Mouse (Mus musculus): ENCODE results near the gene Cfap70. TPM values are rescaled to one million over a fixed set of nuclear protein-coding genes. Genes with fewer than 3 reads are reported as not detected.

Cfap70 gene
- polyA plus RNA-seq, 1 experiment from 2014 or later, result 0.41 TPM

GRCm38 (mm10) chr14:20460216-20460615, 8.2 kb upstream of the Cfap70 start:
- ATAC-seq (ENCODE audit: low FRiP score, low read depth), result no peak
- Histone ChIP-seq H3K4me3 (no peak overlapping the region), H3K9ac (no peak overlapping the region), H3K9me3 (no peaks in the 10 kb centered on the region), H3K4me1 (no peaks in the 10 kb centered on the region), H3K36me3 (no peaks in the 10 kb centered on the region), H3K27me3 (replicated peaks) (no peaks in the 10 kb centered on the region), H3K4me2 (replicated peaks) (no peak overlapping the region), H3K27ac (no peak overlapping the region)
- 82% methylated on average over 14 of the region's 14 CpGs for WGBS

DNA sequence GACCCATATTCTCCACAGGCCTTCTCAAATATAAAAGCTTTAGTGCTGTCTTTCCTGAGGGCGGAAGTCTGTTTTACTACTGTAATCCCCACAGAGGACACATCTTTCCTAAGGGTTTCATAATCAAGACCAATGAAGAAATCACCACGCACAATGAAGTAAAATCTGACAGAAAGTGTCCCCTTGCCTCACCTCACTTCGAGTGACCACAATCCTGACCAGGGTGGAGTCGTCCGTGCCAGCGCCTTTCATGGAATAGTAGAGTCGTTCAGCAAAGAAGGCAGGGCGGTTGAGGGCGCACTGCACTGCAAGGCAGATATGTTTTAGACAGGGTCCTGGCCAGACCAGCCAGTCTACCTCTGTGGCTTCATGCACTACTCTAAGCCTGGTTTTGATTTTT, 6.4 kb upstream of the Cfap70 start:
- H3K4me2 ChIP-seq (replicated peaks), result no peak overlapping the region
- no peaks in the 10 kb centered on the region for H3K9me3 ChIP-seq
- H3K27ac ChIP-seq, result no peak overlapping the region
- no peak overlapping the region for H3K4me3 ChIP-seq
- ATAC-seq (ENCODE audit: low FRiP score, low read depth), result no peak
- H3K36me3 ChIP-seq, result no peaks in the 10 kb centered on the region
- H3K27me3 ChIP-seq (replicated peaks), result no peaks in the 10 kb centered on the region
- WGBS, result 95% methylated on average over 9 of the region's 9 CpGs
- no peaks in the 10 kb centered on the region for H3K4me1 ChIP-seq
- H3K9ac ChIP-seq, result no peak overlapping the region

- ATAC-seq (ENCODE audit: low FRiP score, low read depth), result no peak
- Histone ChIP-seq H3K4me2 (replicated peaks) (no peak overlapping the region), H3K27ac (no peak overlapping the region), H3K9ac (no peak overlapping the region), H3K27me3 (replicated peaks) (no peaks in the 10 kb centered on the region), H3K36me3 (no peaks in the 10 kb centered on the region), H3K4me1 (no peaks in the 10 kb centered on the region), H3K4me3 (no peak overlapping the region), H3K9me3 (no peaks in the 10 kb centered on the region)
- 93% methylated on average over 5 of the region's 5 CpGs for WGBS
Observed at GRCm38 (mm10) chr14:20452929-20453328, 903 bp upstream of the Cfap70 start.

- Histone ChIP-seq H3K36me3 (no peaks in the 10 kb centered on the region), H3K27me3 (replicated peaks) (no peaks in the 10 kb centered on the region), H3K4me1 (no peaks in the 10 kb centered on the region), H3K9me3 (no peaks in the 10 kb centered on the region), H3K9ac (no peak overlapping the region), H3K27ac (no peak overlapping the region), H3K4me2 (replicated peaks) (peak overlapping the region; percentile 62), H3K4me3 (peak overlapping the region; percentile 27)
- no peak for ATAC-seq (ENCODE audit: low FRiP score, low read depth)
- 23% methylated on average over 2 of the region's 2 CpGs for WGBS
Observed at GRCm38 (mm10) chr14:20451302-20451701, 724 bp downstream of the Cfap70 start.

DNA sequence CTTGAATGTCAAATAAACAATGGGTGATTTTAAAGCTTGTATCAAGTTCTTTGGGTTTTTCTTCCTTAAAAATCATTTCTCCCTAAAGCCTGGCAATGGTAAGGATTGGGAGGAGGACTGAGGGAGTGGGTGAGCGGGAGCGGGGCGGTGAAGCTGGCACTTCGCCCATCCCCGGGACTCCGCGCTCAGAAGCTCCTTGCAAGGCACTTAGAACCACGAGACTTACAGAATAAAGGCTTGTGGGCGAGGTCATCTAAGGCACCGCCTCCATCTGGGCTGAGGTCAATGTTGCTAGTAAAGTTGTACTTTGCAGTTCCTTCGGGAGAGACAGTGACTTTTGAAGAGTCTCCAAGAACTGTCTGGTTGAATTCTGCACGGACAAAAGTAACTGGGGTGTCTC, 4.8 kb downstream of the Cfap70 start:
- no peak for ATAC-seq (ENCODE audit: low FRiP score, low read depth)
- WGBS, result 65% methylated on average over 12 of the region's 12 CpGs

GRCm38 (mm10) chr14:20442252-20442651, 9.8 kb downstream of the Cfap70 start:
- no peaks in the 10 kb centered on the region for H3K27me3 ChIP-seq (replicated peaks)
- no peak overlapping the region for H3K4me3 ChIP-seq
- H3K27ac ChIP-seq, result no peak overlapping the region
- no peaks in the 10 kb centered on the region for H3K36me3 ChIP-seq
- no peaks in the 10 kb centered on the region for H3K9me3 ChIP-seq
- no peak overlapping the region for H3K4me2 ChIP-seq (replicated peaks)
- 84% methylated on average over 17 of the region's 17 CpGs for WGBS
- no peak overlapping the region for H3K9ac ChIP-seq
- ATAC-seq (ENCODE audit: low FRiP score, low read depth), result no peak
- no peaks in the 10 kb centered on the region for H3K4me1 ChIP-seq

More for the DNA sequence above, 4.8 kb downstream of the Cfap70 start:
- Histone ChIP-seq H3K9me3 (no peaks in the 10 kb centered on the region), H3K4me1 (no peaks in the 10 kb centered on the region), H3K9ac (no peak overlapping the region), H3K27ac (no peak overlapping the region), H3K36me3 (no peaks in the 10 kb centered on the region), H3K27me3 (replicated peaks) (no peaks in the 10 kb centered on the region), H3K4me2 (replicated peaks) (no peak overlapping the region), H3K4me3 (no peak overlapping the region)

DNA sequence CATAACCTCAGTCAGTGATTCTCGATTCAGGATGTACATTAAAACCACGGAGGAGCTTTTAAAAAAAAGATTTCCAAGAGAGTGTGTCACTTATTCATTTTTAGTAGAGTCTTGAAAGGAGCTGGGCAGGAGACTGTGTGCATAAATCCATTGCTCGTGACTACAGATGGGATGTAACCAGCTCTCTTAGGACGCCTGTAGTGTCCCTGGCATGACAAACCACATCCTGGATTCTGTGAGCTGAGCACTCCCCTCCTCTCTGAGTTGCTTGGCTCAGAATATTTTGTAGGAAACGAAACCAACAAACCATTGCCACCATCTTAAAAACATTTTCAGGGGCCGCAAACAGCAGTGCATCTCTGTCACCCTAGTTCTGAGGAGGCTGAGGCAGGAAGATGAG, 15.1 kb downstream of the Cfap70 start:
- ATAC-seq (ENCODE audit: low FRiP score, low read depth), result no peak
- Histone ChIP-seq H3K9me3 (no peaks in the 10 kb centered on the region), H3K4me2 (replicated peaks) (no peak overlapping the region), H3K4me3 (no peak overlapping the region), H3K4me1 (no peaks in the 10 kb centered on the region), H3K27ac (no peak overlapping the region), H3K9ac (no peak overlapping the region), H3K36me3 (no peaks in the 10 kb centered on the region), H3K27me3 (replicated peaks) (no peaks in the 10 kb centered on the region)
- WGBS, result 76% methylated on average over 6 of the region's 6 CpGs

DNA sequence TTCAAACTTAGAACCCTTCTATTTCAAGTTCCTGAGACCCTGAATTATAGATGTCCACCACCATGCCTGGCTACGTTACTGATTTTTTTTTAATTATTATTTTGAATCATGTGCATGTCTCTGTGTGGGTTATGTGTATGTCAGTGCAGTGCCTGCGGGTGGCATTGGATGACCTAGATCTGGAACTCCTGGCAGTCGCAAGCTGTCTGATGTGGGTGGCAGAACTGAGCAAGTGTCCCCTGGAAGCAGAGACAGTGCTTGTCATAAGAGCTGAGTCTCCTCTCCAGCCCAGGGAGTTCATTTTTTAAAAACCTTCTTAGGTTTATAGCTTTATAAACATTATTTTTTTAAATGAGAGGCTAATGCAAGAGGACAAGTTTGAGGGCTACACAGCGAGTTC, 19.6 kb downstream of the Cfap70 start:
- Histone ChIP-seq H3K4me1 (no peaks in the 10 kb centered on the region), H3K4me3 (no peak overlapping the region)

GRCm38 (mm10) chr14:20431726-20432125, 20.3 kb downstream of the Cfap70 start:
- ATAC-seq (ENCODE audit: low FRiP score, low read depth), result no peak
- 86% methylated on average over 6 of the region's 6 CpGs for WGBS
- Histone ChIP-seq H3K36me3 (no peaks in the 10 kb centered on the region), H3K27me3 (replicated peaks) (no peaks in the 10 kb centered on the region), H3K4me3 (no peak overlapping the region), H3K9me3 (no peaks in the 10 kb centered on the region), H3K9ac (no peak overlapping the region), H3K27ac (no peak overlapping the region), H3K4me2 (replicated peaks) (no peak overlapping the region), H3K4me1 (no peaks in the 10 kb centered on the region)

More for the DNA sequence above, 19.6 kb downstream of the Cfap70 start:
- no peak for ATAC-seq (ENCODE audit: low FRiP score, low read depth)
- Histone ChIP-seq H3K36me3 (no peaks in the 10 kb centered on the region), H3K4me2 (replicated peaks) (no peak overlapping the region), H3K27ac (no peak overlapping the region), H3K9ac (no peak overlapping the region), H3K27me3 (replicated peaks) (no peaks in the 10 kb centered on the region), H3K9me3 (no peaks in the 10 kb centered on the region)
- WGBS, result 92% methylated on average over 4 of the region's 4 CpGs

DNA sequence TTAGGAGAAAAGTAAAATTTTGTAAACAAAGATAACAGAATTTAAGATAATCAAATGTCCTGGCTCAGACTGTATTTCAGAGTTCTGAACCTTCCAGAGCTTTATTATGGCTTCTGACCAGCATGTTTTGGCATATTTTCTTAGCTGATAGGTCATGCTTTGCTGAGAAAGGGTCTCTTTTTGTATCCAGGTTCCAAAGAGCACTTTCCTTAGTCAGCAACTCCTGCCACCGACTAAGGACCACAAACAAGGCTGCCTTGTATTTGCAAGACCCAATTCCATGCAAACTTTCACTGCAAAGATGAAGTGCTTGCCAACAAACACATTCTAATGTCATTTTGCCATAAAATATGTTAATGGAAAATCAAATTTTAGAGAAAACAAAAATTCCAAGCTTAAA, 22.2 kb downstream of the Cfap70 start:
- 63% methylated on average over 1 of the region's 1 CpGs for WGBS
- H3K4me2 ChIP-seq (replicated peaks), result no peak overlapping the region
- H3K4me3 ChIP-seq, result no peak overlapping the region
- no peak overlapping the region for H3K27ac ChIP-seq
- H3K9ac ChIP-seq, result no peak overlapping the region
- no peaks in the 10 kb centered on the region for H3K27me3 ChIP-seq (replicated peaks)
- H3K9me3 ChIP-seq, result no peaks in the 10 kb centered on the region
- no peak for ATAC-seq (ENCODE audit: low FRiP score, low read depth)
- H3K36me3 ChIP-seq, result no peaks in the 10 kb centered on the region
- H3K4me1 ChIP-seq, result no peaks in the 10 kb centered on the region

DNA sequence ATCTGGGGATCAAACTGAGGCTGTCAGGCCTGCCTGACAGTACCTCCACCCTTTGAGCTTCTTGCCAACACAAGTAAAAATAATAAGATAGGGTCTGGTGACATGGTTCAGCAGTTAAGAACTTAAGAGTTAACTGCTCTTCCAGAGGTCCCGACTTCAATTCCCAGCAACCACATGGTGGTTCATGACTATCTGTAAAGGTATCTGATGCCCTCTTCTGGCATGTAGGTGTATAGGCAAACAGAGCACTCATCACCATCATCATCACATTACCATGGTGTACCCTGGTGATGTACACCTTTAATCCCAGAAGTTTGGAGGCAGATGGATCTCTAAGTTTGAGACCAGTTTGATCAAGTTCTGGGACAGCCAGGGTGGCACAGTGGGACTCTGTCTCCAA, 23.4 kb downstream of the Cfap70 start:
- H3K36me3 ChIP-seq, result no peaks in the 10 kb centered on the region
- no peak overlapping the region for H3K9ac ChIP-seq
- no peaks in the 10 kb centered on the region for H3K4me1 ChIP-seq
- no peaks in the 10 kb centered on the region for H3K27me3 ChIP-seq (replicated peaks)
- H3K4me2 ChIP-seq (replicated peaks), result no peak overlapping the region
- H3K27ac ChIP-seq, result no peak overlapping the region
- no peak overlapping the region for H3K4me3 ChIP-seq
- 38% methylated on average over 1 of the region's 1 CpGs for WGBS
- no peaks in the 10 kb centered on the region for H3K9me3 ChIP-seq
- no peak for ATAC-seq (ENCODE audit: low FRiP score, low read depth)

DNA sequence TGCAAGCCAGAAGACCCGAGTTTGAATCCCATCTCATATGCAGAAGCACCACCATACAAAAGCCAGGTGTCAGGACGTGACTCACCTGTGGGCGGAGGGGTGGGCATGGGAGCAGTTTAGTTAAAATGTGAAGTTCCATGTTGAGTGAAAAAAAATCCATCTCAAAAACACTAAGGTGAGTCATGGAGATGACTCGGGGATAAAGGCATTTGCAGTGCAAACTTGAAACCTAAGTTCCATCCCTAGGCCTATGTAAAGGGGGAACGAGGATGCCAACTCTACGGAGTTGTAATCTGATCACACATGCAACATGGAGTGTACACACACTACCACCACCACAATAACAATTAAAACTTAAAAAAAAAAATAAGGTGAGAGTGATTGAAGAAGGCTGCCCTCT, 29.0 kb downstream of the Cfap70 start:
- H3K4me2 ChIP-seq (replicated peaks), result no peak overlapping the region
- WGBS, result 87% methylated on average over 6 of the region's 6 CpGs
- no peaks in the 10 kb centered on the region for H3K27me3 ChIP-seq (replicated peaks)
- no peak overlapping the region for H3K9ac ChIP-seq
- no peaks in the 10 kb centered on the region for H3K36me3 ChIP-seq
- no peak for ATAC-seq (ENCODE audit: low FRiP score, low read depth)
- no peak overlapping the region for H3K27ac ChIP-seq
- H3K9me3 ChIP-seq, result no peaks in the 10 kb centered on the region
- no peak overlapping the region for H3K4me3 ChIP-seq
- H3K4me1 ChIP-seq, result no peaks in the 10 kb centered on the region

- Histone ChIP-seq H3K4me3 (no peak overlapping the region), H3K9ac (no peak overlapping the region), H3K4me1 (no peaks in the 10 kb centered on the region), H3K36me3 (no peaks in the 10 kb centered on the region), H3K27me3 (replicated peaks) (no peaks in the 10 kb centered on the region), H3K27ac (no peak overlapping the region), H3K9me3 (no peaks in the 10 kb centered on the region), H3K4me2 (replicated peaks) (no peak overlapping the region)
- no peak for ATAC-seq (ENCODE audit: low FRiP score, low read depth)
- 79% methylated on average over 7 of the region's 7 CpGs for WGBS
Observed at GRCm38 (mm10) chr14:20422257-20422656, 29.8 kb downstream of the Cfap70 start.

All from neural tube, embryonic 12.5 days (tissue).